In genomic region chr10:92242714-92243440, GRCm38 (mm10) we compare ENCODE assay signal across 9 mouse cellular contexts.
DNase-seq lines count a peak whose midpoint lies in the region; ATAC-seq and TF ChIP-seq lines count a peak whose summit lies in the region.
"Had no signal": no experiment of that assay in that cellular context is flagged by ENCODE, and none has a peak within 500 bp of the region (broad histone marks: within the 10 kb centered on the region; RNA-seq: fewer than 3 reads in every experiment).

No protein-coding gene starts in this region.

- no peak for TF ChIP-seq POLR2A in heart, adult 2 months (IDR thresholded peaks at IDR 0.05; ENCODE audit: insufficient read depth, low read depth, low read length)

- ATAC-seq in hindbrain, embryonic 12.5 days (ENCODE audit: low FRiP score), result peak; percentile 74
- ATAC-seq in midbrain, embryonic 14.5 days (ENCODE audit: low FRiP score, low TSS enrichment), result peak; percentile 46

- no peak overlapping the region for H3K4me2 ChIP-seq in hindbrain, embryonic 12.5 days (replicated peaks)
- no peak overlapping the region for H3K4me2 ChIP-seq in midbrain, embryonic 14.5 days (ENCODE audit: low read length)

- no peak overlapping the region for H3K9ac ChIP-seq in hindbrain, embryonic 12.5 days
- H3K9ac ChIP-seq in midbrain, embryonic 14.5 days (replicated peaks; ENCODE audit: low read length), result no peak overlapping the region
- H3K9ac ChIP-seq in heart, adult 2 months (ENCODE audit: low read depth, low read length), result no peak overlapping the region

- no peak for TF ChIP-seq EP300 in heart, adult 2 months (IDR thresholded peaks at IDR 0.05; ENCODE audit: insufficient read depth, low read depth, low read length)

- H3K9me3 ChIP-seq in hindbrain, embryonic 12.5 days (replicated peaks), result no peaks in the 10 kb centered on the region
- H3K9me3 ChIP-seq in midbrain, embryonic 14.5 days (ENCODE audit: control insufficient read depth, low read length), result no peaks in the 10 kb centered on the region

- intact Hi-C loops in heart, adult 2 months (cut with DNase I), result no loop called here

- H3K4me1 ChIP-seq in hindbrain, embryonic 12.5 days, result peaks cover 22% of the 10 kb centered on the region
- H3K4me1 ChIP-seq in midbrain, embryonic 14.5 days (ENCODE audit: control insufficient read depth, insufficient read depth, low read length), result peaks cover 19% of the 10 kb centered on the region
- H3K4me1 ChIP-seq in heart, adult 2 months (ENCODE audit: control insufficient read depth, insufficient read depth, low read length), result no peaks in the 10 kb centered on the region

- H3K36me3 ChIP-seq in hindbrain, embryonic 12.5 days, result no peaks in the 10 kb centered on the region
- H3K36me3 ChIP-seq in midbrain, embryonic 14.5 days (ENCODE audit: control insufficient read depth, insufficient read depth, low read length), result no peaks in the 10 kb centered on the region
- H3K36me3 ChIP-seq in heart, adult 2 months (ENCODE audit: control insufficient read depth, insufficient read depth, low read length), result no peaks in the 10 kb centered on the region
- H3K36me3 ChIP-seq: G1E had no signal

- H3K79me2 ChIP-seq in heart, adult 2 months (replicated peaks; ENCODE audit: control insufficient read depth, insufficient read depth, low read length), result no peaks in the 10 kb centered on the region

- H3K4me3 ChIP-seq in hindbrain, embryonic 12.5 days, result no peak overlapping the region
- no peak overlapping the region for H3K4me3 ChIP-seq in midbrain, embryonic 14.5 days (replicated peaks; ENCODE audit: low read depth, low read length)
- no peak overlapping the region for H3K4me3 ChIP-seq in heart, adult 2 months

- no peaks in the 10 kb centered on the region for H3K27me3 ChIP-seq in hindbrain, embryonic 12.5 days
- no peaks in the 10 kb centered on the region for H3K27me3 ChIP-seq in midbrain, embryonic 14.5 days (ENCODE audit: control insufficient read depth, insufficient read depth, low read length)
- H3K27me3 ChIP-seq in heart, adult 2 months (ENCODE audit: control insufficient read depth, insufficient read depth, low read length), result no peaks in the 10 kb centered on the region

- peak overlapping the region; percentile 55 for H3K27ac ChIP-seq in hindbrain, embryonic 12.5 days
- H3K27ac ChIP-seq in midbrain, embryonic 14.5 days (replicated peaks; ENCODE audit: low read depth, low read length), result no peak overlapping the region
- no peak overlapping the region for H3K27ac ChIP-seq in heart, adult 2 months

- peak; percentile 7 to 8 for DNase-seq in layer of hippocampus, adult 8-10 months (ENCODE audit: low spot score in 2 of 2)
- no peak for DNase-seq in layer of hippocampus, adult 9-10 months (ENCODE audit: low spot score)
- DNase-seq in cerebellum, postnatal 10 days, result peak; percentile 80 to 88
- DNase-seq in midbrain, embryonic 14.5 days, result peak; percentile 81
- DNase-seq in spleen, adult 18-20 months, result no peak
- DNase-seq in heart, adult 2 months, result no peak
- DNase-seq in ovary, adult 18-20 months (ENCODE audit: low spot score), result no peak

- TF ChIP-seq CTCF in heart, adult 2 months (IDR thresholded peaks at IDR 0.05), result no peak

- 30% methylated on average over 11 of the region's 11 CpGs for WGBS in hindbrain, embryonic 12.5 days
- WGBS in midbrain, embryonic 14.5 days, result 10% methylated on average over 11 of the region's 11 CpGs
- WGBS in heart, adult 2 months, result 71% methylated on average over 11 of the region's 11 CpGs

Comparison
In these comparisons a context has a peak if more than half of its experiments do, and no peak if none do; other contexts are left out.
1. DNase-seq: peak in layer of hippocampus, adult 8-10 months (2 of 2), cerebellum, postnatal 10 days (2 of 2) and midbrain, embryonic 14.5 days (single experiment); none in layer of hippocampus, adult 9-10 months (single experiment), spleen, adult 18-20 months (0 of 2), heart, adult 2 months (0 of 2) and ovary, adult 18-20 months (single experiment).